21 mouse cellular contexts compared by ENCODE assay signal in genomic region chr19:10122021-10122631, GRCm38 (mm10). TPM values are rescaled to one million over a fixed set of nuclear protein-coding genes. Genes with fewer than 3 reads are reported as not detected.
A peak's percentile ranks its signal among the peaks of the same experiment; 100 is the strongest.
DNase-seq lines count a peak whose midpoint lies in the region.
"Had no signal": no experiment of that assay in that cellular context is flagged by ENCODE, and none has a peak within 500 bp of the region (broad histone marks: within the 10 kb centered on the region; RNA-seq: fewer than 3 reads in every experiment).

No protein-coding gene starts in this region.

- WGBS in heart, embryonic 10.5 days, result 77% methylated on average over 5 of the region's 5 CpGs

- H3K9me3 ChIP-seq in heart, embryonic 10.5 days, result no peaks in the 10 kb centered on the region
- H3K9me3 ChIP-seq: embryonic facial prominence, embryonic 10.5 days; forebrain, embryonic 13.5 days; G1E; heart, embryonic 15.5 days; hindbrain, embryonic 10.5 days; intestine, embryonic 15.5 days had no signal

- no peak overlapping the region for H3K4me3 ChIP-seq in heart, embryonic 10.5 days
- H3K4me3 ChIP-seq: embryonic facial prominence, embryonic 10.5 days; forebrain, embryonic 13.5 days; gastrocnemius, adult 2 months; heart, embryonic 15.5 days; hindbrain, embryonic 10.5 days; intestine, embryonic 15.5 days had no signal

- no peak overlapping the region for H3K27ac ChIP-seq in heart, embryonic 10.5 days
- H3K27ac ChIP-seq: embryonic facial prominence, embryonic 10.5 days; forebrain, embryonic 13.5 days; gastrocnemius, adult 2 months; heart, embryonic 15.5 days; hindbrain, embryonic 10.5 days; hindbrain, embryonic 14.5 days; intestine, embryonic 15.5 days had no signal

- DNase-seq in heart, embryonic 10.5 days (ENCODE audit: low spot score), result peak; percentile 57
- no peak for DNase-seq in heart, postnatal 4 days
- peak; percentile 26 for DNase-seq in ovary, adult 18-20 months (ENCODE audit: low spot score)
- DNase-seq in ovary, postnatal 36 days (ENCODE audit: low spot score), result no peak
- DNase-seq in adrenal gland, postnatal 14 days, result peak; percentile 76
- DNase-seq in frontal cortex, postnatal 14 days (ENCODE audit: low spot score in 2 of 2), result no peak
- no peak for DNase-seq in gastrocnemius, postnatal 10 days
- DNase-seq: B cell, adult 2 months; cerebellum, adult 2 months; cerebellum, postnatal 10 days; forebrain, postnatal 0 days; gastrocnemius, adult 2 months; heart, adult 18-20 months; heart, postnatal 14 days had no signal

- H3K4me1 ChIP-seq in heart, embryonic 10.5 days, result 0 out of 2 replicates have a peak, but pooled peaks cover 5% of the 10 kb centered on the region
- H3K4me1 ChIP-seq: embryonic facial prominence, embryonic 10.5 days; forebrain, embryonic 13.5 days; heart, embryonic 15.5 days; hindbrain, embryonic 10.5 days; intestine, embryonic 15.5 days had no signal

- H3K36me3 ChIP-seq in heart, embryonic 10.5 days, result no peaks in the 10 kb centered on the region
- H3K36me3 ChIP-seq: embryonic facial prominence, embryonic 10.5 days; G1E; heart, embryonic 15.5 days; hindbrain, embryonic 10.5 days; intestine, embryonic 15.5 days had no signal

- no peaks in the 10 kb centered on the region for H3K27me3 ChIP-seq in heart, embryonic 10.5 days (ENCODE audit: insufficient read depth, poor library complexity, severe bottlenecking)
- H3K27me3 ChIP-seq: forebrain, embryonic 13.5 days; heart, embryonic 15.5 days; intestine, embryonic 15.5 days had no signal

RNA-seq across cellular contexts. Expression of gene Fads2, which starts 20.6 kb away (rescaled TPM):
- polyA plus RNA-seq in heart, embryonic 10.5 days (2016; fragmentation: Nextera tagmentation; extraction: Ambion mirVana), result 72.7 and 87.6 TPM in 2 replicates
- 10 to 100 TPM; 15.9 to 17.0 TPM for total RNA-seq in heart, postnatal 4 days (2021)
- total RNA-seq in adrenal gland, postnatal 14 days (2021), result 806 and 858 TPM in 2 replicates
- 10 to 100 TPM; 14.5 to 18.1 TPM for total RNA-seq in gastrocnemius, postnatal 10 days (2021)

Comparison
In these comparisons a context has a peak if more than half of its experiments do, and no peak if none do; other contexts are left out.
1. DNase-seq: peak in heart, embryonic 10.5 days (single experiment), ovary, adult 18-20 months (single experiment) and adrenal gland, postnatal 14 days (single experiment); none in heart, postnatal 4 days (single experiment), ovary, postnatal 36 days (single experiment), frontal cortex, postnatal 14 days (0 of 2) and gastrocnemius, postnatal 10 days (single experiment).
2. RNA of gene Fads2, which starts 20.6 kb away (total RNA-seq): 806 to 858 TPM in adrenal gland, postnatal 14 days; 14.5 to 18.1 TPM in gastrocnemius, postnatal 10 days and 15.9 to 17.0 TPM in heart, postnatal 4 days; every median in the first group is over 10 times any median in the second.